Mouse (Mus musculus): ENCODE data around the gene Gm49336. TPM values are rescaled to one million over a fixed set of nuclear protein-coding genes. Genes with fewer than 3 reads are reported as not detected.

Gm49336 gene
- 19.9 TPM for polyA plus RNA-seq (2012; fragmentation: generic; extraction: Trizol)
- long read RNA-seq, experiment 1, transcript Gm49336-201 (15 exons, 3,913 nt): major isoform, 8 of 20 reads
- long read RNA-seq, experiment 1, partial matches to known transcripts: 4 of 20 reads
- long read RNA-seq, experiment 1, other reads (novel, unspliced or antisense): 8 of 20 reads
- long read RNA-seq, experiment 2, transcript Gm49336-205 (14 exons, 2,936 nt): minor isoform, 12 of 562 reads
- long read RNA-seq, experiment 2, transcript Gm49336-201 (15 exons, 3,913 nt): major isoform, 432 of 562 reads
- long read RNA-seq, experiment 2, partial matches to known transcripts: 7 of 562 reads
- long read RNA-seq, experiment 2, other reads (novel, unspliced or antisense): 109 of 562 reads

DNA sequence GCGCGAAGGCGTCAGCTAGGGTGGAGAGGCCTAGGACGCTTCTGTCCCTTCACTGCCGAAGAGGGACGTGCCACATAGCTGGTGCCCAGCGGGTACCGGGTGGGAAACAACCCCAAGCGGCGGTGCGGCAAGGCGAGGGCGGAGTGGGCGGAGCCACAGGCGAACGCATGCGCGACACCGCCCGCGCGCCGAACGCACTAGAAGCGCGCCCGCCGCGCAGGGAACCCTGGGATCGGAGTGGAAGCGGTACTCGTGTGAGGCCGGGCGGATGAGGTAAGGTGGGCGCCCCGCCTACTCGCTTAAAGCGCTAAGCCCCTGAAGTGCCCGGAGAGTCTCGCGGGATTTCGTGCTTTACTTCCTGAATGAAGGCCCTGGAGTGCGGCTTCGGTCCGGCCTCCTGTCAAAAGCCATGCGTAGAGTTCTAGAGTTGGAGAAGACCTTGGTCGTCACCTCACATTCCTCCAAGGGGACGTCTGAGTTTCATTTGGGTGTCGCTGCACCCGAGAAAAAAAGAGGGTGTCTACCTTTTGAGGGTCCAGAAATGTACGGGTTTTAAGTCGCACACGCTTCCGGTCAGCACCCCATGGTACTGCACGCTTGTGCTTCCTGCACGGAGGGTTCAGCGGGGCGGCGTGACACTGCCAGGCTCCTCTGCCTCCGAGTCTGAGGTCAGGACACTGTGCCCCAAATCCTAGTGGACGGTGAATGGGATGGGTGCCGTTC lies at the start of gene Gm49336, which contains the start of gene Nupl1:
Gene Gm49336, minus strand, starts transcription at position 227 of the 723 bp plus-strand sequence.
Gene Nupl1, minus strand, starts transcription at position 151 of the 723 bp plus-strand sequence.
- H3ac ChIP-seq (ENCODE audit: control insufficient read depth, insufficient read length, low read depth): peak within 1 kb of the TSS; percentile 96
- no peak for TF ChIP-seq MYOG (IDR thresholded peaks at IDR 0.05; ENCODE audit: control insufficient read depth, extremely low read depth, insufficient read length)
- peak; percentile 77 for TF ChIP-seq MAX (IDR thresholded peaks at IDR 0.05)
- H3K36me3 ChIP-seq (ENCODE audit: control insufficient read depth, insufficient read depth): peaks cover 12% of the 10 kb centered on the region
- H3K4me3 ChIP-seq (ENCODE audit: insufficient read depth, poor library complexity, severe bottlenecking): peak within 1 kb of the TSS; percentile 86
- H3K79me2 ChIP-seq (ENCODE audit: control insufficient read depth, insufficient read depth): peaks cover 47% of the 10 kb centered on the region
- H3K79me3 ChIP-seq (ENCODE audit: low read depth): peaks cover 38% of the 10 kb centered on the region
- no peaks in the 10 kb centered on the region for H3K27me3 ChIP-seq (ENCODE audit: control insufficient read depth, insufficient read depth, insufficient read length)

DNA sequence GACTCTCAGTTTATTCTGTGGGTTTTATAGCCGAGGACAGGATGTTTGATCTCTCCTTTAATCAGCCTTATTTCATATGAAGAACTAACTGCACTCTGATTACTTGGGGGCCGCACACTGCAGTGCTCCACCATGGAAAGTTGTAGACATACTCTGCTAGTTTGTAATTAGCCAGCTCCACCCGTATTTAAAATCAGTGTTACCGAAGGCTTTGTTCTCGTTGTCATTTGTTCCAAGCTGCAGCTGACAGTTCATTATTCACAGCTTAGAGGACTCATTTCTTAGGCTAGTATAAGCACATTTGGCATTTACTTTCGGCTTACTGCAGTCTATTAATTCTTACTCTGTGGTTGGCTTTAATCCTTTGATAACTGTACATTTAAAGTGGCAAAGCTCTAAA lies 49.7 kb upstream of the Gm49336 start:
- Histone ChIP-seq H3K27me3 (ENCODE audit: control insufficient read depth, insufficient read depth, insufficient read length) (no peaks in the 10 kb centered on the region), H3K36me3 (ENCODE audit: control insufficient read depth, insufficient read depth) (peaks cover 41% of the 10 kb centered on the region), H3K4me3 (ENCODE audit: insufficient read depth, poor library complexity, severe bottlenecking) (no peak overlapping the region), H3K79me3 (ENCODE audit: low read depth) (no peaks in the 10 kb centered on the region), H3K79me2 (ENCODE audit: control insufficient read depth, insufficient read depth) (no peaks in the 10 kb centered on the region), H3ac (ENCODE audit: control insufficient read depth, insufficient read length, low read depth) (no peak overlapping the region)
- TF ChIP-seq MAX (IDR thresholded peaks at IDR 0.05): no peak
- TF ChIP-seq FOSL1 (IDR thresholded peaks at IDR 0.05; ENCODE audit: insufficient read depth, low read length, poor library complexity, severe bottlenecking): no peak

DNA sequence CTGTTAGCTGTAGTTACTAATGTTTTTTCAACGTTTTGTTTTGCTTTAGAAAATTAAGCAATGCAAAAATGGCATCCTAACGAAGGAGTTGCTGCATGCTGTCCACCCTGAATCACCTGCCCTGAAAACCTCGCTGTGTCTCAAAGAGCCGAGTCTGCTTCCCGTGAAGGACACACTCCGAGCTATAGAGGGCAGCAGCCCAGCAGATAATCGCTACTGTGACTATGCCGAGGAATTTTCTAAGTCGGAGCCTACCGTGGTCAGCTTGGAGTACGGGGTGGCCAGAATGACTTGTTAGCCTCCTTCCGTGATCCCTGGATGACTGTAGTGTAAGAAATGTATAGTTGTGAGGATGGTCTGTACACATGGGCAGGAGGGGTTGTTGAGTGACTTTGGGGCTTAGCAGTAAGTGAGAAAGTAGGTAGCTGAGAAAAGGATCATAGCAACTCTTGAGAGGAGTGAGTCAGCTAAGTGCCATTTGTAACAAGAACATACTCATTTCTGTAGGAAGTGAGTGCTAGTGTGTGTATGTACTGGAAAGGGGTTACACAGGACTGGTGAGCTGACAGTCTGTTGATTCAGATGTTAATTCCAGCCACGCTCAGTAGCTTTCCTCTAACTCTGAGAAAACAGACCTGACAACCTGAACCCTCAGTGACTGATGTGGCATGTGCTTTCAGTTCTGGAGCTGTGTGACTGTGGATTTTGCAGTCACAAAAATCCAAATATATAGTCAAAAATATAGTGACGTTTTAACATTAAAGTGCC lies 49.1 kb upstream of the Gm49336 start:
- no peak overlapping the region for H3K4me3 ChIP-seq (ENCODE audit: insufficient read depth, poor library complexity, severe bottlenecking)
- H3K79me2 ChIP-seq (ENCODE audit: control insufficient read depth, insufficient read depth): no peaks in the 10 kb centered on the region
- no peaks in the 10 kb centered on the region for H3K79me3 ChIP-seq (ENCODE audit: low read depth)
- H3K27me3 ChIP-seq (ENCODE audit: control insufficient read depth, insufficient read depth, insufficient read length): no peaks in the 10 kb centered on the region
- TF ChIP-seq MAX (IDR thresholded peaks at IDR 0.05) (no peak), MYOG (IDR thresholded peaks at IDR 0.05; ENCODE audit: control insufficient read depth, extremely low read depth, insufficient read length) (no peak), MYOD1 (IDR thresholded peaks at IDR 0.05; ENCODE audit: control insufficient read depth, insufficient read length, low read depth) (no peak), FOSL1 (IDR thresholded peaks at IDR 0.05; ENCODE audit: insufficient read depth, low read length, poor library complexity, severe bottlenecking) (no peak), USF1 (IDR thresholded peaks at IDR 0.05; ENCODE audit: low read depth) (no peak)
- H3K36me3 ChIP-seq (ENCODE audit: control insufficient read depth, insufficient read depth): peaks cover 42% of the 10 kb centered on the region
- H3ac ChIP-seq (ENCODE audit: control insufficient read depth, insufficient read length, low read depth): no peak overlapping the region

DNA sequence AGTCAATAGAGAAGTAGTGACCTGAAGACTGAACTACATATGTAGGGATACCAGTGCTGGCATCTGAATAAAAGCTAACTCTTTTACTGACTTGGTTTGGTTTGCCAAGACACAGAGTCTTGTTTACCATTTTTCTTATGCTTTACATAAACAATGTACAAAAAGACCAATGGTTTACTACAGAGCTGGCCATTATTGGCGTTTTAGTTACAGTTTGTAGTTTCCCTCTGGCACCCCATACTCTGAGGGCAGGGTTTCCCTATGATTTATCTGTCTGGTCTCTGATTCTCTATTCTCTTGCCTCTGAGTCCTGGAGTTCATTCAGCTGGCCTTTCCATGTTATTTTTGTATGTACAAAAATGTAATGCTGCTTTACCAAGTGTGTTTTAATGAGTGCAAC lies 44.2 kb upstream of the Gm49336 start:
- TF ChIP-seq MAX (IDR thresholded peaks at IDR 0.05): no peak

DNA sequence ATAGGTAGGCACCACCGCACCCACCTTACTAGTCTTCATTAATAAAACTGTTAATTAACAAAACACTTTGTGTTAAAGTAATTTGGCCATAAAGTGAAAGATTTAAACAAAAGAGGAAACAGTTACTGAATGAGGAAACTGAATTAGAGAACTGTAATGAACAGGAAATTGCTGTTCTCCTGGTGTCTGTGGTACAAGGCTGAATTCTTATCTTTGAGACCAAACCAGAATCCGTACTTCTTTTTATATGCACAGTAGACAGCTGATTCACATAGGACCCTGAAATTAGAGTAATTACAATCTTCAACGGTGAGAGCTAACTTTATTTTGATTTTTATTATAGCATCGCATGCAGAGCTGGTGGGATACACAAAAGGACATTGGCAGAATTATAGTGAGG lies 39.1 kb upstream of the Gm49336 start:
- no peaks in the 10 kb centered on the region for H3K79me3 ChIP-seq (ENCODE audit: low read depth)
- no peak overlapping the region for H3ac ChIP-seq (ENCODE audit: control insufficient read depth, insufficient read length, low read depth)
- H3K79me2 ChIP-seq (ENCODE audit: control insufficient read depth, insufficient read depth): no peaks in the 10 kb centered on the region
- no peaks in the 10 kb centered on the region for H3K27me3 ChIP-seq (ENCODE audit: control insufficient read depth, insufficient read depth, insufficient read length)
- no peak for TF ChIP-seq MYOD1 (IDR thresholded peaks at IDR 0.05; ENCODE audit: control insufficient read depth, insufficient read length, low read depth)
- no peak for TF ChIP-seq USF1 (IDR thresholded peaks at IDR 0.05; ENCODE audit: low read depth)
- no peak for TF ChIP-seq MYOG (IDR thresholded peaks at IDR 0.05; ENCODE audit: control insufficient read depth, extremely low read depth, insufficient read length)
- no peak for TF ChIP-seq CEBPB (IDR thresholded peaks at IDR 0.05; ENCODE audit: low read depth)
- no peak for TF ChIP-seq CTCF (IDR thresholded peaks at IDR 0.05; ENCODE audit: control insufficient read depth, insufficient read depth, insufficient read length)
- no peak overlapping the region for H3K4me3 ChIP-seq (ENCODE audit: insufficient read depth, poor library complexity, severe bottlenecking)
- peaks cover 40% of the 10 kb centered on the region for H3K36me3 ChIP-seq (ENCODE audit: control insufficient read depth, insufficient read depth)

More for the DNA sequence above, 44.2 kb upstream of the Gm49336 start:
- no peaks in the 10 kb centered on the region for H3K27me3 ChIP-seq (ENCODE audit: control insufficient read depth, insufficient read depth, insufficient read length)
- H3K36me3 ChIP-seq (ENCODE audit: control insufficient read depth, insufficient read depth): peaks cover 56% of the 10 kb centered on the region
- H3ac ChIP-seq (ENCODE audit: control insufficient read depth, insufficient read length, low read depth): no peak overlapping the region
- no peaks in the 10 kb centered on the region for H3K79me3 ChIP-seq (ENCODE audit: low read depth)
- no peak overlapping the region for H3K4me3 ChIP-seq (ENCODE audit: insufficient read depth, poor library complexity, severe bottlenecking)
- H3K79me2 ChIP-seq (ENCODE audit: control insufficient read depth, insufficient read depth): no peaks in the 10 kb centered on the region

Data from C2C12 (cell line).